Mouse (Mus musculus) G1E-ER4 (cell line): Measurements from ENCODE around the gene Rbpjl. TPM values are rescaled to one million over a fixed set of nuclear protein-coding genes. Genes with fewer than 3 reads are reported as not detected.

Source experiments
- GATA1 ChIP-seq: IDR thresholded peaks from one replicate; pipeline ENCODE4 v1.8.0; 2012; ENCODE audit warnings: low read length, inconsistent platforms
- polyA plus RNA-seq: library from polyadenylated mRNA; stranded (reverse); fragments of >175 nt; gene quantifications from 2 replicates; pipeline ENCODE4 v1.2.3, GENCODE M21; 2012

The Rbpjl gene
- polyA plus RNA-seq: not detected in 2 replicates

DNA sequence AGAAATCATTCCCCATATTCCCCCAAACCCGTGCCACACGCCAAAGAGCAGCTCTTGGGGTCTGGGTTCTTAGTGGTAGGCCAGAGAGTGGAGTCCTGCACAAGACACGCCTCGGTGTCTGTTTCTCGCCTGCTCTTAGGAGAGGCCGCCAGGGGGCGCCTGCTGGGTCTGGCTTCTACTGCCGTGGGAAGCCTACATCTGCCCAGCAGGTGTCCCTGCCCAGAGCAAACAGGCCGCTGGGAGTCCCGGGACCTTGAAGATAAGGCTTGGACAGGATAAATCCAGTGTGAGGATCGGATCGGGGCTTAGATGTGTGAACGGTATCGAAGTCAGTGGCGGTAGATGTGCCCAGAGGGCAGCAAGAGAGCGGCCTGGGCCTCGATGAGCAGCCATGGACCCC is at the start of gene Rbpjl:
Gene Rbpjl (plus strand): TSS at position 236 of the 400 bp plus-strand sequence.
- TF ChIP-seq GATA1: no peak

DNA sequence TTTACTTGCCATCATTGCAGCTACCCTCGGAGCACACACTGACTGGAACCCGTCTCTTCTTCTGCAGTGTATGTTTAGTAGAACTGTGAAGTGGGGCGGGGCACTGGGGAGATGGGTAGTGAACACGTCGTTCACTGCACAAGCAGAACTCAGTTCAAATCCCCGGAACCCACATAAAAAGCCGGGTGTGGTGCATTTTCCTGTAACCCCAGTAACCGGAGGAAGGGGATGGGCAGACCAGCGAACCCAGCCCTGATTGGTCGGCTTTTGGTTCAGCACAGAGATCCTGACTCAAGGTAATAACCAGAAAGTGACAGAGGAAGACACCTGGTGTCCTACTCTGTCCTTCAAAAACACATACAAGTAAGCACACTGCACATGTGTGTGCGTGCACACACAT is 49.6 kb upstream of the Rbpjl start:
- no peak for TF ChIP-seq GATA1

DNA sequence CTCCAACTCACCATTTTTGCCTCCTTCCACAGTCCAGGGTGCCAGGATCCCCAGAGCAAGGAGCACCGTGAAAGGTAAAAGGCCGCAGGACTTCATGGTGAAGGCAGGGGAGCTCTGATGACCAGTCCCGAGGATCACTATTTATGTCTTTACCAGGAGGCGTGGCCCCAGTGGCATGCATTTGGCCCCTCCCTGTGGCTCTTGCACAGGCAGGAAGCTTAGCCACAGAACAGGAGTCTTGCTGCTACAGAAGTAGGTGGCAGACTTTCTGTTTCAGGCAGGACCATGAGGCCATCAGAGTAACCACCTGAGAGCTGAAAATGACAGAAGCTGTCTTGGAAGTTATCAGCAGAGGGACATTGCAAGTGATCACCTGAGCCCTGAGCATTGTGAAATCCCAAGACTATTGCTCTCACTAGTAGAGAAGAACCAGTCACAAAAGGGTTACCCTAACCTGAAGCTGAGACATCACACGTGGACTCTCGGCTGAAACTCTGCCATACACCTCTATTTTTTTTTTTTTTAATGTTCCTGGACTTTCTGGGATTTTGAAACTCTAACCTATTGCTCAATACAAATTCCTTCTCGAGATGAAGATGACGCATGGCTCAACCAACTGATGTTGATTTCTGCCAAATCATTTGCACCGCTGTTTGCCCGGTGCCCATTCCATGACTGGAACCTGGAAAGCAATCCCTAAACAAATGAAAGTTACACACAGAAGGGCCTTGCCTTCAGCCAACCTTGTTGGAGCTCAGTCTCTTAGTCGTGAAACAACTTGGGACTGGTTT is 46.6 kb upstream of the Rbpjl start:
- no peak for TF ChIP-seq GATA1

DNA sequence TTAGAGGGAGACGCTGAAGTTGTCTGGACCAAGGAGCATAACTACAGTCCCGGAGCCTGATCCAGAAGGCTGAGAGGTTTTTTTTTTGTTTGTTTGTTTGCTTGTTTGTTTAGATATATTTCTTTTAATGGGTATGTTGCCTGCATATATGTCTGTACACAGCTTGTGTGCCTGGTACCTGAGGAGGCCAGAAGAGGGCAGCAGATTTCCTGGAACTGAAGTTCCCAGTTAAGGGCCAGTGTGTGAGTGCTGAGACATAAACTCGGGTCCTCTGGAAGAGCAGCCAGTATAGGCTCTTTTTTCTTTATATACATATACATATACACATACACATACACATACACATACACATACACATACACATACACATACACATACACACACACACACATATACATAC is 44.6 kb upstream of the Rbpjl start:
- TF ChIP-seq GATA1: no peak

DNA sequence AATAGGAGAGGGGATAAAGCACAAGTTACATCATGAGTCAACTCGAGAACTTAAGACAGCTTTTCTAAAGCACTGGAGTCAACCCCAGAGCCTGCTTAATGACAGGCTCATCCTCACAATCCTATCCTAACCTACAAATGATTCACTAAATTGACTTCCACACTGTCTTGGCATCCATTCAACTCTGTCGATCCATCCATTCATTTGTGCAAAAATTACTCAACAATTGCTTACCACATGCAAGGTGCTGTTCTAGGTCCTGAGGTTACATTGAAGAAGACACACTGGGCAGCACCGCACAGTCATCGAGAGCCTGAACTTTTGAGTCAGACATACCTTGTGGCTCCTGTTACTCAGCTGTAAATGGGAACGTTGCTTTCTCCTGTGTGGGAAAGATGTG is 43.9 kb upstream of the Rbpjl start:
- TF ChIP-seq GATA1: no peak

DNA sequence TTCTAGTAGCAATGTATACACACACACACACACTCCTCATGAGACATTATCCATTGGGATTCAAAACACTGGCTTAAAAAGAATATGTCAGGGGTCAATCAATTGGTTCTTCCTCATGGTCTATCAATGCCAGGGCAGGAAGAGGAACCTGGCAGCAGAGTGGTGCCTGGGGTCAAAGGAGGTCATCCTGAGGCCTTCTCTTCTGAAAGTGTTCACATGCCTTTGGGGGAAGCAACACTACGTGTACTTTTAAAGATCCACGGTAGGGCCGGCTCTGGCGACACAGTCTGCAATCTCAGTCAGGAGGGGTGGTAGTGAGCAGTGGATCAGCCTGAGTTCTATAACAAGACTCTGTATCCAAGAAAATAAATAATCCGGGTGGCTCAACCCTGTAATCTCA is 43.3 kb upstream of the Rbpjl start:
- TF ChIP-seq GATA1: no peak

DNA sequence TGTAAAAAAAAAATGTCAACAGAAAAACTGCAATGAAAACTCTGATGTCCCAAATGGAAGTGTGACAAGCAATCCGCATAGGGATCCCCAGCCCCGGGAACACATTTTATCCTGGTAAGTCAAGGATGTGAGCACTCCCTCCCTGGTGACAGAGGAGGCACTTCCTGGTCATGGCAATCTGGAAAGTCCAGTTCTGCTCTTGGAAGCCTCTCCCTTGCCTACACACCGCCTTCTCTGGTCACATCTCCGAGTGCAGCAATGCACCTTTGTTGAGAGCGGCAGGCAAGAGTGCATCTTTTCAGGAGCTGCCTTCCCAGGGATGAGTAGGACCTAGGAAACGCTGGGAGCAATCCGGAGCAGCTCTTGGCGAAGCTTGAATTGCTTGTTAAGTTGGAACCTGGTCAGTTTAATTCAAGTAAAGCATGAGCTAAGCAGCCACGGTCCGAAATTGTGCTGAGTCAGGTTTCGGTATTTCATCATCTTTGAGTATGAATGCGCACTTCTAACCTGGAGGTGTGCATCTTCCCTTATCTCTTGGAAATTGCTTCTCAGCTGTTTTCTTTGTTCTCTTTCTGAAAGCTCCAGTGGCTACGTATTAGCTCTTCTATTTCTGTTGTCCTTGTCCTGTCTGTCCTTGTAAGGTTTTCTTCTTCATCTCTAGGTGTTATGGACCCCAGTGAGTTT is 41.8 kb upstream of the Rbpjl start:
- no peak for TF ChIP-seq GATA1

DNA sequence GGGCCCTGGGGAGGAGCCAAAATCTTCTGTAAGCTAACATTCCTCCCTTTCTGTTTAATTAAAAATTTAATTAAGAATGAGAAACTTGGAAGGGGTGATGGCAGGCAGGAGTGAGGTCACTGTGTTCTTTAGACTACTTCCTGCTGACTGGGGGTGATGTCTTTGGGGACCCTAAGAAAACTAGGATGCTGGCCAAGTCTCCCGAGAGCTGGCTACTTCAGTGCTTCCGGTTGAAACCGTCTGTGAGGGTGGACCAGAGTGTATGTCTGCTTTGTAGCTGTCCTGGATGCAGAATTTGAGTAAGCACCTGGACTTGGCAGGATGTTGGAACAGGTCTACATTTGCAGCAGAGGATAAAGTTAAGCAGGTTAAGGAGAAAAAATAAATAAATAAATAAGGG is 36.0 kb upstream of the Rbpjl start:
- TF ChIP-seq GATA1: no peak

DNA sequence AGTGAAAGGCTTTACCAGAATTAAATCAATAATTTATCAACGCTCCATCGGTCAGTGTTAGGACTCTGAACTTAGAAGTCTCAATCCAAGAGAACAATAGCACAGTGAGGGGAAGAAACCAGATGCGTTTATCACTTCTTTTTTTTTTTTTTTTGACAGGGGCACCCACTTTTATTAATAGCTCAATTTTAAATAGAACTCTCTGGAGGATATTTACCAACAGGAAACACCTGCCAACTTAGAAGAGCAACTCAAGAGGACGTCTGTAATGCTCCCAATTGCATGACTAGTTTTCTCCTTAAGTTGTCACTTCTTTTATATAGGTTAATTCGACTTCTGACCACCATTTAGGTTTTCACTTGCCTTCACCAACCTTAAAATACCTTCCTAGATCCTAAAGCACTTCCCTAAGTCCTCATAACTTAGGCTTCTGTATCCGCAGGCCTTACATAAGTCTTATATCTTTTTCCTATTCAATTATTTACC is 34.3 kb upstream of the Rbpjl start:
- no peak for TF ChIP-seq GATA1

DNA sequence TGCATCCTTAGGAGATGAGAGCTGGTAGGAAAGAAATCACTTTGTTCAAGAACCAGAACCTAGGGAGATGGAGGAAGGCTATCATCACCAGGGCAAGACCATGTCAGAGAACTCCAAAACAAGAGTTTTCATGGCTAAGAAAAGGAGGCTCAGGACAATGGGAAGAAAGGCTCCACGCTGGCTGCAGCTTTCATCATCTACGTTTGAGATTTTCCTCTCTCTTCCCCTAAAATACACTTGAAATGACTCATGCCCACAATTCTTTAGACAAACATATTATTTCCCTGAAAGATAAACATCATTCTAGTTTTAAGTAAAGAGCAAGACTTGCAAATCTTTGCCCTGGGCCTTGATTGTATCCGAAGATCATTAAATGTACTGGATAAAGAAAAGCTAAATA is 31.6 kb upstream of the Rbpjl start:
- no peak for TF ChIP-seq GATA1

DNA sequence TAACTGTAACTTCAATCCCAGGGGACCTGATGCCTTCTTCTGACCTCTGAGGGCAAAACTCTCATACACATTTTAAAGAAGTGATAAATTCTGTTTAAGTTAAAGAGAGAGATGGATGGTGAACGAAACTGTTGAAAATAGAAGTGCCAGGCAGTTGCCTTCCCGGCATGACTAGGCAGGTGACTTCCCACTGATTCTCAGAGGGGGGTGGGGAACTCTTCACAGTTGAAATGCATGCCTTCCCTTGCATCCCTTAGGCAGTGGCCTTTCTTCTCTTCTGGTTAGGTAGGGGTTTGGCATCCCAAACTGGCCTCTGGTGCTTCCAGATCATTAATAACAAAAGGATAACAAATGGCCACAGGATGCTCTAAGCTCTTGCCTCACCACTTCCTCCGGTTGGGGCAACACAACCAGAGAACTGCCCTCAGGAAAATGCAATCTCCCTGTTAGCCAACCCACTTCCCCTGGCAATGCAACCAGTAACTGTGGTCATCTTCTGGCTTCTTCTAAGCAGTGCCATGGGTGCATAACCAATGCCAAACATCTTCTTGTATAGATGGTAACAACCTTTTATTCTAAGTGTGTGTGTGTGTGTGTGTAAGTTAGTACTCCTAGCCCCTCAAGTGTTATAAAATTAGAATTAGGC is 30.4 kb upstream of the Rbpjl start:
- TF ChIP-seq GATA1: no peak

DNA sequence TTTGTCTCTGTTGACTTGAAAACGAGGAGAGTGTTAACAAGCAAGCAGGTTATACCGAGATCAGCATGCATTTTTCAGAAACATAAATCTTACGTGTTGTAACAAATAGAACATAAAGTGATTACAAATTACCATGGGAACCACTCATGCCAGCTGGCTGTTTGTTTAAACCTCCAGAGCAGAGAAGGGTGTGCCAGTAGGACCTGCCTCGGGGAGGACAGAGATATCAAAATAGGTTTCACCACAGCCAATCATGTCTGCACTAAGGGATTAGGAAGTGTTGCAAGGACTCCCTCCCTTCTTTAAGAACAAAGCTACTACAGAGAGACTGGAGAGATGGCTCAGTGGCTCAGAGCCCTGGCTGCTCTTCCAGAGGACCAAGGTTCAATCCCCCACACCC is 29.8 kb upstream of the Rbpjl start:
- no peak for TF ChIP-seq GATA1

DNA sequence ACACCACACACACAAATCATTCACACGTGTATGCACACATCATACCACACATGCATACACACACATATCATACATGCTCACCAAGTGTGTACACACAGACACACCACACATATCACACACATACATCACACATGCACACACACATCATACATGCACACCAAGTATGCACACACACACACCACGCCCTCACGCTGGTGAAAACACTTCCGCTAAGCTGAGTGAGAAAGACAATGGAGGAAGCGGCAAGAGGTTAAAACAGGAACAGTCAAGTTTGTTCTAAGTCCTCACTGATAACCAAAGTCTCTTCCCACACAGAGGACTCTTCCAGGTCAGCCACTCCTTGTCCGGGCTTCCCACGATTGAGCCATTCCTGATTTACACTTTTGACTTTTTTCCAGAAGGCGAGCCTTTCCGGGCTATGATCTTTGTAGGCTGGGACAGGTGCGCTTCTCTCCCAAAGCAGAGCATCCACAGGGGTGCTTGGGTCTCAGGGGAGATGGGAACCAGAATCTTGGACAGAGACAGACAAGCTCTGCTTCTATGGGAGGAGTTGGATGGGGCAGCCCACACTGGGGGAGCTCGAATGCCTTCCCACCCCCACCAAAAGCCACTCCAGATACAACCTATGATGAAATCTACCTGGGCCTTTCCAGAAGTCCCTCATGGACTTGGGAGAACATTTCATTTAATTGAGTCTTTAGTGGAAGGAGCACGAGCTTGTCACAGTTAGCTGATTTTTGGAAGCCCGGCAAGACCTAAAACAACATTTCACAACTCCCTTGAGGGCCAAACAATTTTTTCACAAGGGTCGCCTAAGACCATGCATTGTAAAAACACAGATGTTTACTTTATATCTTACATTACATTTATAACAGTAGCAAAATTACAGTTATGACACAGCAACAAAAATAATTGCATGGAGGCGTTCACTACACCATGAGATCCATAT is 25.2 kb upstream of the Rbpjl start:
- no peak for TF ChIP-seq GATA1

DNA sequence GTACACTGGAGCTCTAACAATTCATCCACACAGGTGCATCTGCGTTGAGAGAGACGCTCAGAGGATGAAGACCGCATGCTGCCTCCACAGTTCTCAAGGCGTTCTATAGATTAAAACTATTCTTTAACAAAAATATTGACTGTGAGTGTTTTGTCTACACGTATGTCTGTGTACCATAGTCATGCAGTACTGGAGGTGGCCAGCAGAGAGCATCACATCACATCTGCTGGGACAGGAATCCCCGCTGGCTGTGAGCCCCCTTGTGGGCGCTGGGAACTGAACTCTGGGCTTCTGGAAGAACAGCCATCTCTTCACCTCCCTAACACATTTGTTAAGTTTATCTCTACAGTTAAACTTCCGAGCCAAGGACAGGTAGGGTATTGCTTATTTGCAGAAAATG is 21.2 kb upstream of the Rbpjl start:
- no peak for TF ChIP-seq GATA1

DNA sequence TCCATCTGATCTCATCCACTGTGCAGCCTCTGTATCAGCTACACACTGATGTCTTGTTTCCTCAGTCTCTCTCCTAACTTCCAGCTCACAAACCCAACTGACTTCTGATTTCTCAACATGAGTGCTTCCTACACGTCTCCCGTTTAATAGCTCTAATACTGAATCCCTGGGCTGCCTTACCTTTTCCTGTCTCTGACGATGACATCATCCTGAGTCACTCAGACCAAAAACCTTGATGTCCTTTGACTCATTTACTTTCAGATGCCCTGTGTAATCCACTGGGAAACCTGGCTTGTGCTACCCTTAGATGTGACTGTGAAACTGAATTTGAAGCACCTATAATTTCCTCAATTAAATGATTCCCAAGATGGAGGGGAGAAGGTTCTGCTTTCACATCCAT is 20.0 kb upstream of the Rbpjl start:
- TF ChIP-seq GATA1: no peak
